Mouse (Mus musculus) skeletal muscle tissue, postnatal 0 days (tissue): ENCODE data around the gene Ugt2b35. TPM values are rescaled to one million over a fixed set of nuclear protein-coding genes. Genes with fewer than 3 reads are reported as not detected.

Experiments used
- polyA plus RNA-seq: library from polyadenylated mRNA; unstranded; fragments of >200 nt; fragmentation: Nextera tagmentation; extraction: Ambion mirVana; gene quantifications from 2 replicates; pipeline ENCODE4 v1.2.1, GENCODE M21; 2015

The Ugt2b35 gene
- 0.04 TPM in 1 of 2 replicates, not detected in the other for polyA plus RNA-seq

DNA sequence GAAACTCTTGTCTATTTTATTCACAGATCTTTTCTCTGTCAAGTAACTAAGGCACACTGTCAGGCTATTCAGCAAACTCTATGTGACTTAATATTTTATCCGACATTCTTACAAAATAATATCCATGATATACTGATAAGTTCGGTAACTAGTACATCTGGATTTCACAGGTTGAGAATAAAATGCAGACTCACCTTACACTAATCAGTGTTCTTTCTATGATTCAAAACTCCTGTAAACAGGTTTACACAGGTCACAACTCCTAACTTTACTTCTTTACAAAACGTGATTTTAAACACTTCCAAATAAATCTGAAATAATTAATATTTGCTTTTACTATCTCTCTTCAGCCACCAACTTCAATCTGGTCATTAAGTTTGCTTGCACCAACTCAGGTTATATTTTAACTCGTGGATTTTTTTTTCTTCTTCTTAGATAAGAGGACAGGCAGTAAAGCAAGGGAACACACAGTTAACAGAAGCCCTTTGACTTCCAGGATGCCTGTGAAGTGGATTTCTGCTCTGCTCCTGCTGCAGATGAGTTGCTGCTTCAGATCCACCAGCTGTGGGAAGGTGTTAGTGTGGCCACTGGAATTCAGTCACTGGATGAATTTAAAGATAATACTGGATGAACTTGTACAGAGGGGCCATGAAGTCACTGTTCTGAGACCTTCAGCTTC is at the start of gene Ugt2b35:
Gene Ugt2b35, plus strand, starts transcription at position 466 of the 679 bp plus-strand sequence.

Other genes with a start within 250 kb of the Ugt2b35 start
- gene Ythdc1, start 196.6 kb upstream of the Ugt2b35 start, polyA plus RNA-seq: 18.3 and 18.5 TPM in 2 replicates
- gene Ugt2b34, start 93.9 kb upstream of the Ugt2b35 start, polyA plus RNA-seq: 0.08 TPM in 1 of 2 replicates, not detected in the other
- gene Ugt2b1, start 74.3 kb upstream of the Ugt2b35 start, polyA plus RNA-seq: not detected in 2 replicates
- gene Ugt2b36, start 91.7 kb downstream of the Ugt2b35 start, polyA plus RNA-seq: not detected in 2 replicates
- gene Ugt2b5, start 139.5 kb downstream of the Ugt2b35 start, polyA plus RNA-seq: 0.18 TPM in 1 of 2 replicates, not detected in the other